Mouse (Mus musculus): Measurements from ENCODE around the gene Prkg1.

DNA sequence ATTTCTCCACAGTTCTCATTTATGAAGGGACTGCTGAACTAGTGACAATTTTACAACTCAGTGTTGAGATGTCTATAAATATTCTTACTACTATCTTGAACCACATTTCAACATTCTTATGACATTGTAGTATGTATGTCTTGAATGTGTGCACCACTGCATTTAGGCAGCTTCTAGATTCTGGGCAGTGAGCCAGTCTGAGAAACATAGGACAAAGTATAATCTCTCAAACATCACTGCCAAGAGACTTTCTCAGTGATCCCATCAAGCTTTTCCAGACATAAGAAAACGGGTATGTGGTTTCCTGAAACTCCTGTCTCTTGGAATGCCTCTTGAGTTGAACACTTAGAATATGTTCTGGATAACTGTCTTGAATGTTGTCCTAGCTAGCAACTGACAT lies 394.7 kb downstream of the Prkg1 start:
- TF ChIP-seq GATA1 (IDR thresholded peaks at IDR 0.05; ENCODE audit: borderline replicate concordance, low read length) (no peak), FLI1 (IDR thresholded peaks at IDR 0.05; ENCODE audit: low read length) (no peak)
